Mouse (Mus musculus): ENCODE results near the gene Fam83c. TPM values are rescaled to one million over a fixed set of nuclear protein-coding genes. Genes with fewer than 3 reads are reported as not detected.
A peak's percentile ranks its signal among the peaks of the same experiment; 100 is the strongest.

Gene Fam83c
- total RNA-seq, 1 experiment from 2014 or later = not detected

- ATAC-seq (ENCODE audit: extremely low read depth, insufficient number of reproducible peaks, low FRiP score, poor library complexity, severe bottlenecking) = no peak
Measured at GRCm38 (mm10) chr2:155831302-155831701, 3.4 kb downstream of the Fam83c start.

GRCm38 (mm10) chr2:155830841-155831240, 3.8 kb downstream of the Fam83c start:
- no peak for ATAC-seq (ENCODE audit: extremely low read depth, insufficient number of reproducible peaks, low FRiP score, poor library complexity, severe bottlenecking)

- peak; percentile 87 for ATAC-seq (ENCODE audit: extremely low read depth, insufficient number of reproducible peaks, low FRiP score, poor library complexity, severe bottlenecking)
Measured at GRCm38 (mm10) chr2:155826630-155827424, 7.8 kb downstream of the Fam83c start, which contains the start of gene Eif6. TSS of gene Eif6 (minus strand) at chr2:155826925.

- ATAC-seq (ENCODE audit: extremely low read depth, insufficient number of reproducible peaks, low FRiP score, poor library complexity, severe bottlenecking) = no peak
Measured at GRCm38 (mm10) chr2:155825904-155826629, 8.6 kb downstream of the Fam83c start.

- ATAC-seq (ENCODE audit: extremely low read depth, insufficient number of reproducible peaks, low FRiP score, poor library complexity, severe bottlenecking) = no peak
Measured at GRCm38 (mm10) chr2:155823722-155824121, 10.9 kb downstream of the Fam83c start.

- no peak for ATAC-seq (ENCODE audit: extremely low read depth, insufficient number of reproducible peaks, low FRiP score, poor library complexity, severe bottlenecking)
Measured at GRCm38 (mm10) chr2:155820779-155821178, 13.9 kb downstream of the Fam83c start.

GRCm38 (mm10) chr2:155819449-155820251, 15.0 kb downstream of the Fam83c start:
- no peak for ATAC-seq (ENCODE audit: extremely low read depth, insufficient number of reproducible peaks, low FRiP score, poor library complexity, severe bottlenecking)

GRCm38 (mm10) chr2:155819392-155819448, 15.4 kb downstream of the Fam83c start, which contains the start of gene BC029722:
TSS of gene BC029722 (minus strand) at chr2:155819426.
- no peak for ATAC-seq (ENCODE audit: extremely low read depth, insufficient number of reproducible peaks, low FRiP score, poor library complexity, severe bottlenecking)

- peak; percentile 96 for ATAC-seq (ENCODE audit: extremely low read depth, insufficient number of reproducible peaks, low FRiP score, poor library complexity, severe bottlenecking)
Measured at GRCm38 (mm10) chr2:155818596-155819391, 15.9 kb downstream of the Fam83c start.

GRCm38 (mm10) chr2:155817301-155818245, 17.1 kb downstream of the Fam83c start:
- no peak for ATAC-seq (ENCODE audit: extremely low read depth, insufficient number of reproducible peaks, low FRiP score, poor library complexity, severe bottlenecking)

- no peak for ATAC-seq (ENCODE audit: extremely low read depth, insufficient number of reproducible peaks, low FRiP score, poor library complexity, severe bottlenecking)
Measured at GRCm38 (mm10) chr2:155816179-155816578, 18.5 kb downstream of the Fam83c start.

GRCm38 (mm10) chr2:155814829-155815228, 19.8 kb downstream of the Fam83c start:
- no peak for ATAC-seq (ENCODE audit: extremely low read depth, insufficient number of reproducible peaks, low FRiP score, poor library complexity, severe bottlenecking)

GRCm38 (mm10) chr2:155812637-155813036, 22.0 kb downstream of the Fam83c start:
- ATAC-seq (ENCODE audit: extremely low read depth, insufficient number of reproducible peaks, low FRiP score, poor library complexity, severe bottlenecking) = no peak

GRCm38 (mm10) chr2:155811821-155812396, 22.7 kb downstream of the Fam83c start:
- ATAC-seq (ENCODE audit: extremely low read depth, insufficient number of reproducible peaks, low FRiP score, poor library complexity, severe bottlenecking) = peak; percentile 71

GRCm38 (mm10) chr2:155809620-155810019, 25.0 kb downstream of the Fam83c start:
- no peak for ATAC-seq (ENCODE audit: extremely low read depth, insufficient number of reproducible peaks, low FRiP score, poor library complexity, severe bottlenecking)

GRCm38 (mm10) chr2:155807408-155807807, 27.2 kb downstream of the Fam83c start:
- ATAC-seq (ENCODE audit: extremely low read depth, insufficient number of reproducible peaks, low FRiP score, poor library complexity, severe bottlenecking) = no peak

GRCm38 (mm10) chr2:155806548-155806947, 28.1 kb downstream of the Fam83c start:
- ATAC-seq (ENCODE audit: extremely low read depth, insufficient number of reproducible peaks, low FRiP score, poor library complexity, severe bottlenecking) = no peak

- ATAC-seq (ENCODE audit: extremely low read depth, insufficient number of reproducible peaks, low FRiP score, poor library complexity, severe bottlenecking) = no peak
Measured at GRCm38 (mm10) chr2:155805925-155806255, 28.8 kb downstream of the Fam83c start.

Data from neutrophil, adult 5-6 weeks (primary cell).